Mouse (Mus musculus): ENCODE measurements at regions not wholly inside any gene's neighbourhood (a gene's known extent, or its start where the extent isn't known, plus 50 kb on each side); places are given as distances from the start of the nearest gene placed in this dataset.

DNA sequence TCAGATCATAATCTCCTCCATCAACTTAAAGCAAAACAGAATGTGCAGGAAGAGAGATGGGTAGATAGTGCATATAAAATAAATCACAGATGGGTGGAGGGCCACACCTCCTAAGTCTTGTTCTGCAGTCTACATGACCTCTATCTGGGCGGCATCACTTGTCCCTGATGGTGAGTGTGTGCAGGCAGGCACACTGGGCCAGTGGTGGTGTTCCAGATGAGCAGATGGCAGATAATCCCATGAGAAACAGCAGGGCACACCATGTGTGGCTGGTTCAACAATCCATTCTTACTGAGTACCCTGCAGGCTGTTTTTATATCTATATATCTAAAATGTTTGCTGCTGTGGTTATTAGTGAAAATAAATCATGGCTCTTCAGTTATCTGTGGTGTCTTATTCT is 224.9 kb upstream of the Dnajc24 start:
- no peak for TF ChIP-seq CTCF (IDR thresholded peaks at IDR 0.05; ENCODE audit: low read depth)
- TF ChIP-seq EP300 (IDR thresholded peaks at IDR 0.05; ENCODE audit: low read depth): no peak

Measured in liver, postnatal 0 days (tissue).